Mouse (Mus musculus) CH12.LX (cell line): ENCODE data around the gene Gng5. TPM values are rescaled to one million over a fixed set of nuclear protein-coding genes. Genes with fewer than 3 reads are reported as not detected.

Source experiments
- DNase-seq: peaks from one replicate; pipeline ENCODE4 v3.0.0-alpha.2; 2013; ENCODE audit errors: extremely low read depth
- H3K27ac ChIP-seq: 2 replicates; pipeline ENCODE4 v1.5.1; 2012; ENCODE audit warnings: low read depth, mild to moderate bottlenecking, control low read depth, moderate library complexity; ENCODE audit not compliant: insufficient read depth
- H3K27me3 ChIP-seq: replicated peaks from 2 replicates; pipeline ENCODE3; 2012; ENCODE audit warnings: inconsistent platforms
- H3K36me3 ChIP-seq, 2 experiments: replicated peaks in 1 of 2; 2 replicates each; pipeline versions ENCODE3 to v1.6.1; 2012; ENCODE audit warnings: inconsistent platforms in 1 of 2, low read length in 1 of 2, mild to moderate bottlenecking in 1 of 2, mixed read lengths in 1 of 2, moderate library complexity in 1 of 2; ENCODE audit not compliant: control insufficient read depth in 1 of 2, insufficient read depth in 1 of 2
- H3K4me1 ChIP-seq, 2 experiments: 2 replicates each; pipeline ENCODE4 v1.6.1; 2012; ENCODE audit warnings: inconsistent platforms in 1 of 2, moderate library complexity in 1 of 2; ENCODE audit not compliant: insufficient read depth in 2 of 2, control insufficient read depth in 1 of 2
- H3K4me2 ChIP-seq: 2 replicates; pipeline ENCODE4 v1.6.1; 2012; ENCODE audit warnings: low read depth, mild to moderate bottlenecking, control low read depth; ENCODE audit not compliant: poor library complexity, insufficient read depth, severe bottlenecking
- H3K4me3 ChIP-seq, 3 experiments: fragments of 150-350 bp in 1 of 3; sonication (generic) in 1 of 3; replicated peaks in 1 of 3; 2 replicates each; pipeline versions ENCODE3 to v1.5.1; 2011 to 2012; ENCODE audit warnings: low read depth in 2 of 3, low read length in 2 of 3, mild to moderate bottlenecking in 2 of 3, moderate library complexity in 2 of 3, control low read depth in 1 of 3, improper control_type of control experiment in 1 of 3, inconsistent platforms in 1 of 3, mixed read lengths in 1 of 3; ENCODE audit not compliant: poor library complexity in 1 of 3
- H3K79me2 ChIP-seq: replicated peaks from 2 replicates; pipeline ENCODE4 v1.6.1; 2012; ENCODE audit warnings: mild to moderate bottlenecking, moderate library complexity; ENCODE audit not compliant: control insufficient read depth, poor library complexity, insufficient read depth, severe bottlenecking; ENCODE audit errors: extremely low read depth
- H3K9ac ChIP-seq: 2 replicates; pipeline ENCODE4 v1.6.1; 2012; ENCODE audit warnings: low read depth, mild to moderate bottlenecking, control low read depth, moderate library complexity; ENCODE audit not compliant: insufficient read depth
- H3K9me3 ChIP-seq: replicated peaks from 2 replicates; pipeline ENCODE3; 2012; ENCODE audit warnings: low read length, inconsistent platforms, mixed read lengths
- BHLHE40 ChIP-seq: IDR thresholded peaks from 2 replicates; pipeline ENCODE4 v1.6.1; 2011; ENCODE audit warnings: mild to moderate bottlenecking, low read depth, low read length, improper control_type of control experiment
- CHD1 ChIP-seq: IDR thresholded peaks from 2 replicates; pipeline ENCODE4 v1.6.1; 2012; ENCODE audit warnings: low read depth, low read length, improper control_type of control experiment, inconsistent platforms
- CHD2 ChIP-seq: IDR thresholded peaks from 2 replicates; pipeline ENCODE4 v1.6.1; 2011; ENCODE audit warnings: low read length, improper control_type of control experiment
- CTCF ChIP-seq, 2 experiments: IDR thresholded peaks in 1 of 2; conservative IDR thresholded peaks in 1 of 2; 2 replicates each; pipeline ENCODE4 v1.5.1; 2011 to 2012; ENCODE audit warnings: low read depth in 2 of 2, low read length in 2 of 2, improper control_type of control experiment in 1 of 2, inconsistent platforms in 1 of 2, mild to moderate bottlenecking in 1 of 2, moderate library complexity in 1 of 2
- E2F4 ChIP-seq: IDR thresholded peaks from 2 replicates; pipeline ENCODE4 v1.6.1; 2011; ENCODE audit warnings: low read depth, low read length, improper control_type of control experiment; ENCODE audit not compliant: insufficient replicate concordance
- ELF1 ChIP-seq: IDR thresholded peaks from 2 replicates; pipeline ENCODE4 v1.6.1; 2014; ENCODE audit warnings: low read depth, mild to moderate bottlenecking, inconsistent platforms, low read length, improper control_type of control experiment
- EP300 ChIP-seq: IDR thresholded peaks from 2 replicates; pipeline ENCODE4 v1.6.1; 2011; ENCODE audit warnings: low read length, improper control_type of control experiment
- ETS1 ChIP-seq: conservative IDR thresholded peaks from 2 replicates; pipeline ENCODE4 v1.6.1; 2012; ENCODE audit warnings: low read depth, mild to moderate bottlenecking, inconsistent platforms, low read length, improper control_type of control experiment, moderate library complexity
- GABPA ChIP-seq: IDR thresholded peaks from 2 replicates; pipeline ENCODE4 v1.6.1; 2012; ENCODE audit warnings: low read depth, low read length, improper control_type of control experiment, inconsistent platforms; ENCODE audit not compliant: insufficient replicate concordance
- HCFC1 ChIP-seq: IDR thresholded peaks from 2 replicates; pipeline ENCODE4 v1.6.1; 2012; ENCODE audit warnings: low read depth, mild to moderate bottlenecking, inconsistent platforms, low read length, improper control_type of control experiment
- IRF4 ChIP-seq: IDR thresholded peaks from 2 replicates; pipeline ENCODE4 v1.6.1; 2014; ENCODE audit warnings: low read depth, mild to moderate bottlenecking, inconsistent platforms, low read length, improper control_type of control experiment
- JUN ChIP-seq: IDR thresholded peaks from 2 replicates; pipeline ENCODE4 v1.6.1; 2011; ENCODE audit warnings: low read depth, mild to moderate bottlenecking, low read length, improper control_type of control experiment, moderate library complexity; ENCODE audit not compliant: insufficient read depth
- JUND ChIP-seq: conservative IDR thresholded peaks from 2 replicates; pipeline ENCODE4 v1.6.1; 2011; ENCODE audit warnings: low read depth, low read length, improper control_type of control experiment
- KAT2A ChIP-seq: IDR thresholded peaks from 2 replicates; pipeline ENCODE4 v1.6.1; 2012; ENCODE audit warnings: low read length, improper control_type of control experiment, inconsistent platforms; ENCODE audit not compliant: insufficient replicate concordance
- MAFK ChIP-seq: IDR thresholded peaks from 2 replicates; pipeline ENCODE4 v1.6.1; 2011; ENCODE audit warnings: low read length, improper control_type of control experiment; ENCODE audit not compliant: insufficient replicate concordance
- MAX ChIP-seq: IDR thresholded peaks from 2 replicates; pipeline ENCODE4 v1.6.1; 2011; ENCODE audit warnings: low read length, improper control_type of control experiment
- MAZ ChIP-seq: IDR thresholded peaks from 2 replicates; pipeline ENCODE4 v1.6.1; 2012; ENCODE audit warnings: low read depth, mild to moderate bottlenecking, inconsistent platforms, low read length, improper control_type of control experiment, moderate library complexity
- MEF2A ChIP-seq: IDR thresholded peaks from 2 replicates; pipeline ENCODE4 v1.6.1; 2014; ENCODE audit warnings: low read depth, mild to moderate bottlenecking, inconsistent platforms, low read length, improper control_type of control experiment, borderline replicate concordance
- MXI1 ChIP-seq: IDR thresholded peaks from 2 replicates; pipeline ENCODE4 v1.6.1; 2011; ENCODE audit warnings: mild to moderate bottlenecking, low read depth, low read length, improper control_type of control experiment
- MYC ChIP-seq: IDR thresholded peaks from 2 replicates; pipeline ENCODE4 v1.6.1; 2011; ENCODE audit warnings: low read depth, mild to moderate bottlenecking, improper control_type of control experiment, low read length
- NELFE ChIP-seq: IDR thresholded peaks from 2 replicates; pipeline ENCODE4 v1.6.1; 2011; ENCODE audit warnings: low read depth, low read length, improper control_type of control experiment
- NRF1 ChIP-seq: IDR thresholded peaks from 2 replicates; pipeline ENCODE4 v1.6.1; 2014; ENCODE audit warnings: low read depth, mild to moderate bottlenecking, inconsistent platforms, low read length, improper control_type of control experiment, moderate library complexity
- PAX5 ChIP-seq: IDR thresholded peaks from 2 replicates; pipeline ENCODE4 v1.6.1; 2012; ENCODE audit warnings: low read length, inconsistent platforms, mixed read lengths
- POLR2A ChIP-seq: IDR thresholded peaks from 2 replicates; pipeline ENCODE4 v1.6.1; 2011; ENCODE audit warnings: low read depth, mild to moderate bottlenecking, improper control_type of control experiment, low read length
- POLR2AphosphoS2 ChIP-seq: IDR thresholded peaks from 2 replicates; pipeline ENCODE4 v1.6.1; 2011; ENCODE audit warnings: low read depth, low read length, improper control_type of control experiment
- RAD21 ChIP-seq: IDR thresholded peaks from 2 replicates; pipeline ENCODE4 v1.6.1; 2011; ENCODE audit warnings: low read depth, mild to moderate bottlenecking, low read length, improper control_type of control experiment, moderate library complexity
- RCOR1 ChIP-seq: conservative IDR thresholded peaks from 2 replicates; pipeline ENCODE4 v1.6.1; 2012; ENCODE audit warnings: low read depth, mild to moderate bottlenecking, inconsistent platforms, low read length, improper control_type of control experiment
- SIN3A ChIP-seq: IDR thresholded peaks from 2 replicates; pipeline ENCODE4 v1.6.1; 2012; ENCODE audit warnings: low read length, improper control_type of control experiment, inconsistent platforms
- SMC3 ChIP-seq: IDR thresholded peaks from 2 replicates; pipeline ENCODE4 v1.6.1; 2011; ENCODE audit warnings: low read depth, low read length, improper control_type of control experiment
- TBP ChIP-seq: conservative IDR thresholded peaks from 2 replicates; pipeline ENCODE4 v1.6.1; 2011; ENCODE audit warnings: low read depth, low read length, improper control_type of control experiment
- TCF12 ChIP-seq: IDR thresholded peaks from 2 replicates; pipeline ENCODE4 v1.6.1; 2014; ENCODE audit warnings: low read depth, mild to moderate bottlenecking, inconsistent platforms, low read length, improper control_type of control experiment
- UBTF ChIP-seq: IDR thresholded peaks from 2 replicates; pipeline ENCODE4 v1.6.1; 2012; ENCODE audit warnings: low read depth, mild to moderate bottlenecking, inconsistent platforms, low read length, improper control_type of control experiment, moderate library complexity
- USF1 ChIP-seq: IDR thresholded peaks from 2 replicates; pipeline ENCODE4 v1.6.1; 2014; ENCODE audit warnings: low read depth, mild to moderate bottlenecking, inconsistent platforms, low read length, improper control_type of control experiment
- USF2 ChIP-seq: conservative IDR thresholded peaks from 2 replicates; pipeline ENCODE4 v1.6.1; 2011; ENCODE audit warnings: low read depth, low read length, improper control_type of control experiment
- ZC3H11A ChIP-seq: IDR thresholded peaks from 2 replicates; pipeline ENCODE4 v1.6.1; 2012; ENCODE audit warnings: low read depth, mild to moderate bottlenecking, inconsistent platforms, low read length, improper control_type of control experiment
- ZKSCAN1 ChIP-seq: IDR thresholded peaks from 2 replicates; pipeline ENCODE4 v1.6.1; 2012; ENCODE audit warnings: low read depth, inconsistent platforms, low read length, improper control_type of control experiment, borderline replicate concordance
- ZMIZ1 ChIP-seq: IDR thresholded peaks from 2 replicates; pipeline ENCODE4 v1.6.1; 2012; ENCODE audit warnings: low read depth, mild to moderate bottlenecking, inconsistent platforms, low read length, improper control_type of control experiment
- ZNF384 ChIP-seq: IDR thresholded peaks from 2 replicates; pipeline ENCODE4 v1.6.1; 2012; ENCODE audit warnings: low read depth, low read length, improper control_type of control experiment, inconsistent platforms
- dilution Hi-C: fragments of 300-500 bp; cut with MboI; formaldehyde crosslinking; loops from 2 replicates; pipeline ENCODE4 v1.14.3; 2020; ENCODE audit warnings: low sequenced_read_pairs; ENCODE audit not compliant: extremely low pct_unique_long_range_greater_than_20kb, extremely low pct_ligation_motif_present
- in situ Hi-C: fragments of 300-500 bp; cut with MboI; formaldehyde crosslinking; loops from 3 replicates; pipeline ENCODE4 v1.14.3; 2019; ENCODE audit warnings: low sequenced_read_pairs, low pct_ligation_motif_present, low pct_unique_long_range_greater_than_20kb, mixed read lengths
- polyA plus RNA-seq: library from polyadenylated mRNA; unstranded; fragments of >175 nt; gene quantifications from 2 replicates; pipeline ENCODE4 v1.2.1, GENCODE M21; 2012; ENCODE audit warnings: low read depth; ENCODE audit not compliant: insufficient read length
- total RNA-seq, 2 experiments: library from RNA; depleted of rRNA; stranded (reverse); fragments of 300-350 nt in 1 of 2; fragments of >200 nt in 1 of 2; gene quantifications; 2 replicates each; pipeline ENCODE4 v1.2.3; 2012 to 2014

Gng5 gene
- total and polyA plus RNA-seq, 3 experiments: 398 to 677 (median 603) TPM

- H3K9ac ChIP-seq: peak overlapping the region; percentile 77
- H3K79me2 ChIP-seq: peaks cover 3% of the 10 kb centered on the region; the same call in 1 of the 2 replicates
- TF ChIP-seq CHD1: peak; percentile 23; the same call in 1 of the 2 replicates
- no peak for TF ChIP-seq RCOR1
- peak; percentile 44; the same call in 1 of the 2 replicates for TF ChIP-seq MYC
- TF ChIP-seq ELF1: peak; percentile 70
- no peak for TF ChIP-seq EP300
- TF ChIP-seq NELFE: peak; percentile 99
- peak; percentile 97 for TF ChIP-seq TCF12
- TF ChIP-seq MXI1: peak; percentile 94
- no peak for TF ChIP-seq MAFK
- peak in 1 of 2 experiments; percentile 32; a peak in 2 of 4 replicates for TF ChIP-seq CTCF (conservative IDR thresholded peaks at IDR 0.05 in 1 of 2, IDR thresholded peaks at IDR 0.05 in 1 of 2; ENCODE audit: low read depth in 2 of 2, low read length in 2 of 2)
- peak; percentile 56; the same call in 1 of the 2 replicates for TF ChIP-seq MAZ
- 0 out of 2 replicates have a peak, but pooled peaks have one; percentile 13 for TF ChIP-seq CHD2
- TF ChIP-seq MAX: peak; percentile 54; the same call in 1 of the 2 replicates
- peak; percentile 72 for TF ChIP-seq TBP
- peak; percentile 69 for TF ChIP-seq HCFC1
- no peak for TF ChIP-seq SMC3
- TF ChIP-seq POLR2A: peak; percentile 99
- peak; percentile 95; the same call in 1 of the 2 replicates for TF ChIP-seq ZMIZ1
- no peak for TF ChIP-seq JUN
- TF ChIP-seq NRF1: peak; percentile 37; the same call in 1 of the 2 replicates
- TF ChIP-seq KAT2A: no peak
- peak; percentile 73 for TF ChIP-seq MEF2A
- TF ChIP-seq GABPA: no peak
- TF ChIP-seq PAX5: no peak
- TF ChIP-seq ZC3H11A: no peak
- TF ChIP-seq ETS1: no peak
- TF ChIP-seq E2F4: no peak
- TF ChIP-seq USF2: no peak
- TF ChIP-seq IRF4: peak; percentile 50
- TF ChIP-seq SIN3A: peak; percentile 93
- peak; percentile 92 for TF ChIP-seq POLR2AphosphoS2
- TF ChIP-seq JUND: no peak
- TF ChIP-seq ZKSCAN1: no peak
- TF ChIP-seq RAD21: no peak
- TF ChIP-seq USF1: no peak
- peak; percentile 29 for TF ChIP-seq BHLHE40
- peak; percentile 65; the same call in 1 of the 2 replicates for TF ChIP-seq UBTF
- TF ChIP-seq ZNF384: no peak
- TF ChIP-seq, all 38 proteins: peak for 21
- peak overlapping the region; percentile 29; the same call in 1 of the 2 replicates for H3K27ac ChIP-seq
- peak overlapping the region; percentile 91 for H3K4me2 ChIP-seq
- no peaks in the 10 kb centered on the region for H3K9me3 ChIP-seq
- H3K4me3 ChIP-seq: peak overlapping the region; percentile 64 to 91 (median 89)
- peaks cover 9 to 21% of the 10 kb centered on the region in 2 experiments for H3K4me1 ChIP-seq
- H3K27me3 ChIP-seq: no peaks in the 10 kb centered on the region
- peak; percentile 99 for DNase-seq
- in situ Hi-C loops (no loop called here), dilution Hi-C loops (no loop called here)
- peaks cover 2 to 25% of the 10 kb centered on the region in 2 experiments for H3K36me3 ChIP-seq
These were observed 49.2 kb upstream of the Gng5 start for GRCm38 (mm10) chr3:146450371-146450841.
